Mouse (Mus musculus) liver (tissue): Measurements from ENCODE around the gene Wbp2.

Experiments used
- DNase-seq: peaks from one replicate; pipeline ENCODE4 v3.0.0-alpha.2; 2020; ENCODE audit warnings: mixed read lengths

Gene Wbp2

GRCm38 (mm10) chr11:116089545-116089944 is 2.8 kb upstream of the Wbp2 start:
- no peak for DNase-seq

- DNase-seq, result no peak
Measured at GRCm38 (mm10) chr11:116088741-116089394, 2.1 kb upstream of the Wbp2 start.

- DNase-seq, result no peak
Measured at GRCm38 (mm10) chr11:116088188-116088587, 1.4 kb upstream of the Wbp2 start.

- DNase-seq, result peak; percentile 93
Measured at GRCm38 (mm10) chr11:116087194-116088130, 667 bp upstream of the Wbp2 start.

- DNase-seq, result peak; percentile 75
Measured at GRCm38 (mm10) chr11:116084166-116084565, 2.6 kb downstream of the Wbp2 start.

- no peak for DNase-seq
Measured at GRCm38 (mm10) chr11:116083096-116083672, 3.6 kb downstream of the Wbp2 start.

GRCm38 (mm10) chr11:116081081-116081480 is 5.7 kb downstream of the Wbp2 start:
- DNase-seq, result peak; percentile 89

GRCm38 (mm10) chr11:116079511-116079910 is 7.3 kb downstream of the Wbp2 start:
- no peak for DNase-seq

- no peak for DNase-seq
Measured at GRCm38 (mm10) chr11:116078676-116079320, 8.0 kb downstream of the Wbp2 start.

GRCm38 (mm10) chr11:116078221-116078620 is 8.6 kb downstream of the Wbp2 start:
- peak; percentile 83 for DNase-seq

GRCm38 (mm10) chr11:116077446-116078204 is 9.2 kb downstream of the Wbp2 start, which contains the start of gene Unc13d:
Gene Unc13d, minus strand, starts transcription at chr11:116077961.
- peak; percentile 91 for DNase-seq

- peak; percentile 83 for DNase-seq
Measured at GRCm38 (mm10) chr11:116076836-116077235, 10.0 kb downstream of the Wbp2 start.

- DNase-seq, result peak; percentile 57
Measured at GRCm38 (mm10) chr11:116076266-116076540, 10.6 kb downstream of the Wbp2 start.

- DNase-seq, result peak; percentile 67
Measured at GRCm38 (mm10) chr11:116075539-116076265, 11.1 kb downstream of the Wbp2 start.

- DNase-seq, result no peak
Measured at GRCm38 (mm10) chr11:116074436-116074991, 12.3 kb downstream of the Wbp2 start.

- DNase-seq, result no peak
Measured at GRCm38 (mm10) chr11:116072608-116073007, 14.2 kb downstream of the Wbp2 start.

- DNase-seq, result peak; percentile 72
Measured at GRCm38 (mm10) chr11:116071510-116071909, 15.3 kb downstream of the Wbp2 start.

GRCm38 (mm10) chr11:116065345-116065744 is 21.4 kb downstream of the Wbp2 start:
- no peak for DNase-seq

- DNase-seq, result no peak
Measured at GRCm38 (mm10) chr11:116064187-116064867, 22.5 kb downstream of the Wbp2 start.

GRCm38 (mm10) chr11:116063562-116063961 is 23.2 kb downstream of the Wbp2 start:
- no peak for DNase-seq

- no peak for DNase-seq
Measured at GRCm38 (mm10) chr11:116062521-116062920, 24.3 kb downstream of the Wbp2 start.
